Mouse (Mus musculus): ENCODE data around the gene Bhmt. TPM values are rescaled to one million over a fixed set of nuclear protein-coding genes. Genes with fewer than 3 reads are reported as not detected.

The Bhmt gene
- 1.5 TPM for polyA plus RNA-seq (2014; fragmentation: Illumina TruSeq; extraction: RNeasy Lipid Tissue Mini Kit (QIAGEN cat#74804); ENCODE audit: low replicate concordance)

DNA sequence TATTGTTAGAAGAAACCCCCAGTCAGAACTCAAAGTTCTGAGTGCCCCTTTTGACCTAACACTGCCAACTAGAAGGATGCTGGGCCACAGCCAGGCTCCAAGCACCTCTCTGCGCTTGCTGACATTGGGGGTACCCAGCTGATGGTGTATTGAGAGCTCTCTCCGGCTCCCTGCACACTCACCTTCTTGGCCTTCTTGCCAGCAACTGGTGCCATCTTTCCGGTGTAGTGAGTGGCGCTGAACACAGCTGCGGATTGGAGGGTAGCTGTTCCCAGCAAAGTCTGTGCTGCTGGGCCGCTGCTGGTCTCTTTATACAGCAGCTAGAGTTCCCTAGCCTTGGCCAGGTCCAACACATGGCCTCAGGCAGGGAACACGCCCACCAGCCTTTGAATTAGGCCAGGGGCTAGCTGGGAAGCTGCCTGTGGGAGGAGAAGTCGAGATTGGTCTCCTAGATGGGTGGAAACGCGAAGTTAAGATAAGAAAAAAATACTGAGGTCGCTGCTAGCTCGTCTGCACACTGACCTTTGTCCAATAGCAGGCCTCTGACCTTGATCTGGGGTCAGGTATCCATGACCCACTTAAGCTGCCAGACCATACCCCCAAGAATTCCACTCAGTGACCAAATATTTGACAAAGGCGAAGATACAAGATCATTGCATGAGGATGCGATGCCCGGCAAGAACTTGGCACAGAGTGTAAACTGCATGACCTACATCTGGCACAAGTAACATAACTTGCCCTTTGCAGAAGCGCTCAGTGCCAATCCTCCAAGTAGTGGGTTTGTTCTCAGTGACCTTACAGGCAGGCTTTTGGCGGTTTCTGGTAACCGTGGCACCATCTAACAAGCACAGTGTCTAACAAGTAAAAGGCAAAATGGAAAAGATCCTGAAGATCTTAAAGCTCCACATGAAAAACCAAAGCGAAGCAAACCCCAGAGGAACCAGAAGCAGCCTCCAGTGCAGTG lies at the start of gene Bhmt:
Bhmt (minus strand) TSS at position 680 of the 964 bp plus-strand sequence.

GRCm38 (mm10) chr13:93674131-93674561 lies 36.4 kb upstream of the Bhmt start, which contains the start of the genes Bhmt2 and Dmgdh:
Bhmt2 (minus strand) TSS chr13:93674302.
Dmgdh (plus strand) TSS chr13:93674433.

Other genes with a start within 250 kb of the Bhmt start
- 23.4 TPM for gene Jmy, start 138.2 kb downstream of the Bhmt start, polyA plus RNA-seq (2014; fragmentation: Illumina TruSeq; extraction: RNeasy Lipid Tissue Mini Kit (QIAGEN cat#74804); ENCODE audit: low replicate concordance)
- not detected for gene Bhmt2, start 36.3 kb upstream of the Bhmt start, polyA plus RNA-seq (2014; fragmentation: Illumina TruSeq; extraction: RNeasy Lipid Tissue Mini Kit (QIAGEN cat#74804); ENCODE audit: low replicate concordance)
- not detected for gene Dmgdh, start 36.5 kb upstream of the Bhmt start, polyA plus RNA-seq (2014; fragmentation: Illumina TruSeq; extraction: RNeasy Lipid Tissue Mini Kit (QIAGEN cat#74804); ENCODE audit: low replicate concordance)
- 8.4 TPM for gene Arsb, start 133.7 kb upstream of the Bhmt start, polyA plus RNA-seq (2014; fragmentation: Illumina TruSeq; extraction: RNeasy Lipid Tissue Mini Kit (QIAGEN cat#74804); ENCODE audit: low replicate concordance)